Mouse (Mus musculus) forebrain, embryonic 14.5 days (tissue): ENCODE measurements at regions not wholly inside any gene's neighbourhood (a gene's known extent, or its start where the extent isn't known, plus 50 kb on each side); places are given as distances from the start of the nearest gene placed in this dataset.
A peak's percentile ranks its signal among the peaks of the same experiment; 100 is the strongest.

Source experiments
- ATAC-seq: fragments of 200-750 bp; cut with Nextera tagmentation; 2 replicates; pipeline ENCODE4 v1.8.0; 2017; ENCODE audit warnings: mild to moderate bottlenecking, moderate library complexity
- DNase-seq: peaks from one replicate; pipeline ENCODE4 v3.0.0-alpha.2; 2015; ENCODE audit warnings: low spot score
- H3K27ac ChIP-seq: fragments of 300-500 bp; sonication (generic); 2 replicates; pipeline ENCODE4 v1.5.1; 2014; ENCODE audit warnings: low read depth, mild to moderate bottlenecking, control low read depth, low read length, moderate library complexity
- H3K27me3 ChIP-seq: fragments of 300-500 bp; sonication (generic); replicated peaks from 2 replicates; pipeline ENCODE4 v1.6.1; 2014; ENCODE audit warnings: low read length, control low read depth, mixed read lengths; ENCODE audit not compliant: control insufficient read depth, insufficient read depth
- H3K36me3 ChIP-seq: fragments of 300-500 bp; sonication (generic); 2 replicates; pipeline ENCODE4 v1.6.1; 2014; ENCODE audit warnings: low read length, control low read depth; ENCODE audit not compliant: control insufficient read depth, insufficient read depth
- H3K4me1 ChIP-seq: fragments of 300-500 bp; sonication (generic); 2 replicates; pipeline ENCODE4 v1.6.1; 2014; ENCODE audit warnings: antibody characterized with exemption, low read length, control low read depth; ENCODE audit not compliant: control insufficient read depth, insufficient read depth
- H3K4me2 ChIP-seq: fragments of 300-500 bp; sonication (generic); 2 replicates; pipeline ENCODE4 v1.6.1; 2014; ENCODE audit warnings: mild to moderate bottlenecking, control low read depth, low read length
- H3K4me3 ChIP-seq: fragments of 300-500 bp; sonication (generic); 2 replicates; pipeline ENCODE4 v1.5.1; 2014; ENCODE audit warnings: low read depth, low read length, control low read depth
- H3K9ac ChIP-seq: fragments of 300-500 bp; sonication (generic); 2 replicates; pipeline ENCODE4 v1.6.1; 2014; ENCODE audit warnings: mild to moderate bottlenecking, low read length, control low read depth, moderate library complexity
- H3K9me3 ChIP-seq: fragments of 300-500 bp; sonication (generic); replicated peaks from 2 replicates; pipeline ENCODE4 v1.6.1; 2016; ENCODE audit warnings: low read length, control low read depth, mixed read lengths; ENCODE audit not compliant: control insufficient read depth
- WGBS: fragments of 180-500 bp; shearing (Covaris S2); extraction: QIAGEN DNeasy Blood & Tissue Kit; methylation state at CpG from one replicate; pipeline ENCODE4 v1.1.7; 2014; 5-methylcytosine and 5-hydroxymethylcytosine counted together

GRCm38 (mm10) chr19:54359731-54360130 is 315.8 kb downstream of the Adra2a start:
- WGBS = 83% methylated on average over 7 of the region's 7 CpGs
- ATAC-seq = no peak
- DNase-seq = no peak
- H3K27ac ChIP-seq = no peak overlapping the region
- no peaks in the 10 kb centered on the region for H3K27me3 ChIP-seq
- H3K4me1 ChIP-seq = no peaks in the 10 kb centered on the region
- H3K9ac ChIP-seq = no peak overlapping the region
- no peaks in the 10 kb centered on the region for H3K36me3 ChIP-seq
- no peak overlapping the region for H3K4me3 ChIP-seq
- H3K9me3 ChIP-seq = no peaks in the 10 kb centered on the region
- H3K4me2 ChIP-seq = no peak overlapping the region

DNA sequence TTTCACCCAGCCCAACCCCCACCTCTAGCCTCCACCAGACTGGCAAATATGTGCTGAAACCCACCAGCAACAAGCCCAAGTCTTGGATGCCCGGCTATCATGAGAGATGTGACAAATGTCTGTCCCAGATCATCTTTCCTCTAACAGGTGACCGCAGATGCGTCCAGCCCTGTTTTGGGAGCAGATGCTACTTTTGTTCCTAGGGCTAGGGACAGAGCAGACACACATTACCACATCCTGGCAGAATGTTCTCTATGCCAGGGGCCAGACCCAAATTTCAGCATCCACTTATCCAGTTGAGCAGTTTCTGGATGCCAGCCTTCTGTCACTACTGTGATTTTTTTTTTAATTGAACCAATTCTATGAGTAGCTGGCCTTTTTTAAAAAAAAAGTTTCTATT is 316.7 kb downstream of the Adra2a start:
- DNase-seq = peak; percentile 1

DNA sequence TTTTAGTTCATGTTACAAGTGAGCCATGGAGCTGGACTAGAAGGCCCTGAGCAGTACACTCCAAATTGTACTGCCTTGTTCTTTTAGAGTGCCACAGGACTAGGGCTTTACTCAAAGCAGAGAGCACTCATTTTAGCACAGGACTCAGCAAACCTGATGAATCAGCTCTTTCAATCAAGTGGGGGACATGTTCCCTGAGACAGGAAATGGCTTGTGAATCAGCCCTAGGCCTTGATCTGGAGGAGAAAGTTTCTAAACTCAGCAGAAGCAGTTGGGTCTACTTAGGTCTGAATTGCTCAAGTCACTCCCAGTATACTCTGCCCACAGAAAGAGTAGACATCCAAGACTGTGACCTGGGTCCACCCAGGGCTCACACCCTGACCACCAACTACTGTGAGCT is 341.1 kb downstream of the Adra2a start:
- Histone ChIP-seq H3K9ac (no peak overlapping the region), H3K9me3 (no peaks in the 10 kb centered on the region), H3K4me2 (no peak overlapping the region), H3K4me1 (no peaks in the 10 kb centered on the region), H3K27ac (no peak overlapping the region), H3K27me3 (no peaks in the 10 kb centered on the region), H3K4me3 (no peak overlapping the region), H3K36me3 (no peaks in the 10 kb centered on the region)
- ATAC-seq (no peak), DNase-seq (no peak)

More for the DNA sequence above, 316.7 kb downstream of the Adra2a start:
- 90% methylated on average over 3 of the region's 3 CpGs for WGBS
- Histone ChIP-seq H3K27me3 (no peaks in the 10 kb centered on the region), H3K27ac (no peak overlapping the region), H3K9me3 (no peaks in the 10 kb centered on the region), H3K36me3 (no peaks in the 10 kb centered on the region), H3K4me1 (no peaks in the 10 kb centered on the region), H3K4me2 (no peak overlapping the region), H3K4me3 (no peak overlapping the region), H3K9ac (no peak overlapping the region)
- no peak for ATAC-seq

- ATAC-seq (no peak), DNase-seq (no peak)
- H3K4me2 ChIP-seq = no peak overlapping the region
- no peaks in the 10 kb centered on the region for H3K36me3 ChIP-seq
- H3K27me3 ChIP-seq = no peaks in the 10 kb centered on the region
- H3K27ac ChIP-seq = no peak overlapping the region
- 89% methylated on average over 6 of the region's 6 CpGs for WGBS
- no peaks in the 10 kb centered on the region for H3K4me1 ChIP-seq
- no peaks in the 10 kb centered on the region for H3K9me3 ChIP-seq
- no peak overlapping the region for H3K4me3 ChIP-seq
- no peak overlapping the region for H3K9ac ChIP-seq
These were observed 347.5 kb downstream of the Adra2a start for GRCm38 (mm10) chr19:54391406-54391805.

GRCm38 (mm10) chr19:54399651-54400050 is 355.7 kb downstream of the Adra2a start:
- WGBS = 83% methylated on average over 7 of the region's 7 CpGs
- Histone ChIP-seq H3K36me3 (no peaks in the 10 kb centered on the region), H3K4me2 (no peak overlapping the region), H3K27me3 (no peaks in the 10 kb centered on the region), H3K9ac (no peak overlapping the region), H3K27ac (no peak overlapping the region), H3K4me1 (no peaks in the 10 kb centered on the region), H3K4me3 (no peak overlapping the region), H3K9me3 (no peaks in the 10 kb centered on the region)
- no peak for ATAC-seq
- no peak for DNase-seq

DNA sequence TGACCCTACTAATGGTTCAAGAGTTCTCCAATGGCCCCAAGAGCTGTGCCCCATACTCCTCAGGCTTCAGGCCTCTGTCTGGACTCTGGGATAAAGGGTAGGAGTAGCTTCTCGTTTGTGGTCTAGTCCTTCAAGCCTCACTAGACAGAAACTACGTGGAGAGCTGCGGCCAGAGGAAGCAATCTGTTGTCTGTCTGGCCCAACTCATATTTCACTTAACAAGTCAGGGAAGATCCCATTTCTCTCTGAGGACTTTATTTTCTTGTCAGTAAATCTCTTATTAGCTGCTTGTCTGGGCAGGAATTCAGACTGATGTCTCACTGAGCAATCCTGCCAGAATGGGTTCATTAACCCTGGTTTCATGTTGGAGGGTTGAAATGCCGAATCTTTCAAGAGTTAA is 364.0 kb downstream of the Adra2a start:
- Histone ChIP-seq H3K27ac (no peak overlapping the region), H3K27me3 (no peaks in the 10 kb centered on the region), H3K4me1 (no peaks in the 10 kb centered on the region), H3K4me3 (no peak overlapping the region), H3K4me2 (no peak overlapping the region), H3K9ac (no peak overlapping the region), H3K36me3 (no peaks in the 10 kb centered on the region), H3K9me3 (no peaks in the 10 kb centered on the region)
- 91% methylated on average over 4 of the region's 4 CpGs for WGBS
- DNase-seq = no peak
- no peak for ATAC-seq

GRCm38 (mm10) chr19:54429062-54429461 is 385.1 kb downstream of the Adra2a start:
- 50% methylated on average over 2 of the region's 2 CpGs for WGBS
- H3K9me3 ChIP-seq = no peaks in the 10 kb centered on the region
- no peak overlapping the region for H3K4me3 ChIP-seq
- no peaks in the 10 kb centered on the region for H3K36me3 ChIP-seq
- H3K9ac ChIP-seq = no peak overlapping the region
- H3K27me3 ChIP-seq = no peaks in the 10 kb centered on the region
- no peak overlapping the region for H3K27ac ChIP-seq
- ATAC-seq (no peak), DNase-seq (no peak)
- no peak overlapping the region for H3K4me2 ChIP-seq
- no peaks in the 10 kb centered on the region for H3K4me1 ChIP-seq

- Histone ChIP-seq H3K4me2 (no peak overlapping the region), H3K9ac (no peak overlapping the region), H3K4me3 (no peak overlapping the region), H3K27me3 (no peaks in the 10 kb centered on the region), H3K9me3 (no peaks in the 10 kb centered on the region), H3K36me3 (no peaks in the 10 kb centered on the region), H3K27ac (no peak overlapping the region), H3K4me1 (no peaks in the 10 kb centered on the region)
- ATAC-seq (no peak), DNase-seq (no peak)
- 62% methylated on average over 2 of the region's 2 CpGs for WGBS
These were observed 396.8 kb downstream of the Adra2a start for GRCm38 (mm10) chr19:54440713-54441112.

- no peaks in the 10 kb centered on the region for H3K27me3 ChIP-seq
- no peaks in the 10 kb centered on the region for H3K9me3 ChIP-seq
- H3K9ac ChIP-seq = no peak overlapping the region
- no peak overlapping the region for H3K4me3 ChIP-seq
- H3K4me1 ChIP-seq = no peaks in the 10 kb centered on the region
- no peaks in the 10 kb centered on the region for H3K36me3 ChIP-seq
- DNase-seq (no peak), ATAC-seq (no peak)
- no peak overlapping the region for H3K27ac ChIP-seq
- no peak overlapping the region for H3K4me2 ChIP-seq
- 59% methylated on average over 2 of the region's 2 CpGs for WGBS
These were observed 416.6 kb downstream of the Adra2a start for GRCm38 (mm10) chr19:54460426-54461170.
